In the genomic region with DNA sequence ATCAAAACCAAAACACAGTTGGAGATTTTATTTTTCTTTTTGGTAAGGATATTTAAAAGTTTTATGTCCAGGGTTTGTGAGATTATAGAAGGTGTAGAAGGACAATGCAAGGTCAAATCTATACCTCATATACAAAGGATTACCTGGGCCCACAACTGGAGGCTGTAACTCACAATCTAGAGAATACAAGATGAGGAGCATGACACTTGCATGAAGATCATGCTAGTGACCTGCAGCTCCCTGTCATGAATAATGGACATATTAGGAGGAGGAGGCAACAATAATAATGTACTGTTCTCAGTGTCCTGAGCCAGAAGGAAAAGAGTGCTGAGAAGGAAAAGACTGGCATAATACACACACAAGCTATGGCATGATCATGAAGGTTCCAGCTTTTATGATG, we compare ENCODE assay signal across 37 mouse cellular contexts. TPM values are rescaled to one million over a fixed set of nuclear protein-coding genes. Genes with fewer than 3 reads are reported as not detected.
A peak's percentile ranks its signal among the peaks of the same experiment; 100 is the strongest.
DNase-seq lines count a peak whose midpoint lies in the region; ATAC-seq lines count a peak whose summit lies in the region.
"Had no signal": no experiment of that assay in that cellular context is flagged by ENCODE, and none has a peak within 500 bp of the region (broad histone marks: within the 10 kb centered on the region; RNA-seq: fewer than 3 reads in every experiment).

No protein-coding gene starts in this region.

- no peak overlapping the region for H3K9ac ChIP-seq in hindbrain, embryonic 11.5 days (ENCODE audit: low read depth, low read length)
- H3K9ac ChIP-seq in hindbrain, embryonic 16.5 days (ENCODE audit: low read depth, low read length): no peak overlapping the region
- H3K9ac ChIP-seq in hindbrain, embryonic 13.5 days: no peak overlapping the region
- H3K9ac ChIP-seq in midbrain, embryonic 12.5 days (replicated peaks): no peak overlapping the region
- H3K9ac ChIP-seq: embryonic facial prominence, embryonic 15.5 days; liver, embryonic 12.5 days; liver, postnatal 0 days had no signal

- H3K4me2 ChIP-seq in hindbrain, embryonic 11.5 days (replicated peaks; ENCODE audit: low read depth, low read length): no peak overlapping the region
- H3K4me2 ChIP-seq in hindbrain, embryonic 16.5 days (ENCODE audit: low read length): no peak overlapping the region
- H3K4me2 ChIP-seq in hindbrain, embryonic 13.5 days: no peak overlapping the region
- no peak overlapping the region for H3K4me2 ChIP-seq in midbrain, embryonic 12.5 days (replicated peaks)
- H3K4me2 ChIP-seq: embryonic facial prominence, embryonic 15.5 days; heart, embryonic 11.5 days; liver, embryonic 12.5 days had no signal

- H3K4me1 ChIP-seq in hindbrain, embryonic 11.5 days (replicated peaks; ENCODE audit: control insufficient read depth, insufficient read depth, low read length): no peaks in the 10 kb centered on the region
- H3K4me1 ChIP-seq in hindbrain, embryonic 16.5 days (ENCODE audit: control insufficient read depth, insufficient read depth, low read depth, low read length): no peaks in the 10 kb centered on the region
- H3K4me1 ChIP-seq in hindbrain, embryonic 13.5 days (replicated peaks): peaks cover 8% of the 10 kb centered on the region; the same call in 1 of the 2 replicates
- H3K4me1 ChIP-seq in midbrain, embryonic 12.5 days: peaks cover 4% of the 10 kb centered on the region; the same call in 1 of the 2 replicates
- H3K4me1 ChIP-seq: embryonic facial prominence, embryonic 10.5 days; embryonic facial prominence, embryonic 15.5 days; liver, embryonic 12.5 days; megakaryocyte, embryonic 14.5 days had no signal

- no peak for DNase-seq in hindbrain, embryonic 11.5 days (ENCODE audit: low spot score)
- no peak for DNase-seq in kidney, postnatal 25 days
- DNase-seq in layer of hippocampus, postnatal 10 days (ENCODE audit: low spot score in 2 of 2): no peak
- no peak for DNase-seq in layer of hippocampus, postnatal 25 days (ENCODE audit: extremely low spot score in 1 of 2, low spot score in 1 of 2)
- DNase-seq: adrenal gland, postnatal 25 days; cerebellum, adult 18-20 months; gastrocnemius, adult 2 months; gastrocnemius, postnatal 36 days; heart, adult 18-20 months; heart, postnatal 36 days; kidney, adult 11 months; kidney, postnatal 14 days; layer of hippocampus, postnatal 36 days; liver, postnatal 0 days; lung, postnatal 4 days; right cerebral cortex, postnatal 4 days; thymus, adult 2 months; thymus, postnatal 4 days had no signal

- ATAC-seq in hindbrain, embryonic 11.5 days (ENCODE audit: low FRiP score): no peak
- no peak for ATAC-seq in hindbrain, embryonic 16.5 days
- no peak for ATAC-seq in hindbrain, embryonic 13.5 days (ENCODE audit: low FRiP score)
- peak; percentile 60 for ATAC-seq in midbrain, embryonic 12.5 days (ENCODE audit: low FRiP score, low read depth)
- ATAC-seq: CD4-positive, CD25-positive, alpha-beta regulatory T cell, adult 4 months; forebrain, embryonic 14.5 days; inflammation-experienced regulatory T-cells, adult 6 months; liver, embryonic 12.5 days; liver, postnatal 0 days had no signal

- H3K4me3 ChIP-seq in hindbrain, embryonic 11.5 days (ENCODE audit: low read depth, low read length): no peak overlapping the region
- no peak overlapping the region for H3K4me3 ChIP-seq in hindbrain, embryonic 16.5 days (ENCODE audit: low read length)
- no peak overlapping the region for H3K4me3 ChIP-seq in hindbrain, embryonic 13.5 days
- no peak overlapping the region for H3K4me3 ChIP-seq in midbrain, embryonic 12.5 days
- H3K4me3 ChIP-seq: embryonic facial prominence, embryonic 10.5 days; embryonic facial prominence, embryonic 15.5 days; gastrocnemius, adult 2 months; liver, embryonic 12.5 days; megakaryocyte, embryonic 14.5 days had no signal

- H3K36me3 ChIP-seq in hindbrain, embryonic 11.5 days (ENCODE audit: control insufficient read depth, insufficient read depth, low read length): no peaks in the 10 kb centered on the region
- no peaks in the 10 kb centered on the region for H3K36me3 ChIP-seq in hindbrain, embryonic 16.5 days (ENCODE audit: control insufficient read depth, insufficient read depth, low read length)
- H3K36me3 ChIP-seq in hindbrain, embryonic 13.5 days: no peaks in the 10 kb centered on the region
- H3K36me3 ChIP-seq in midbrain, embryonic 12.5 days: no peaks in the 10 kb centered on the region
- H3K36me3 ChIP-seq: embryonic facial prominence, embryonic 10.5 days; embryonic facial prominence, embryonic 15.5 days; liver, embryonic 12.5 days had no signal

- no peaks in the 10 kb centered on the region for H3K9me3 ChIP-seq in hindbrain, embryonic 11.5 days (ENCODE audit: control insufficient read depth, low read length)
- no peaks in the 10 kb centered on the region for H3K9me3 ChIP-seq in hindbrain, embryonic 16.5 days (ENCODE audit: control insufficient read depth, low read length)
- H3K9me3 ChIP-seq in hindbrain, embryonic 13.5 days: no peaks in the 10 kb centered on the region
- no peaks in the 10 kb centered on the region for H3K9me3 ChIP-seq in midbrain, embryonic 12.5 days
- H3K9me3 ChIP-seq: embryonic facial prominence, embryonic 10.5 days; embryonic facial prominence, embryonic 15.5 days; liver, embryonic 12.5 days; megakaryocyte, embryonic 14.5 days had no signal

- H3K27me3 ChIP-seq in hindbrain, embryonic 11.5 days (ENCODE audit: control insufficient read depth, insufficient read depth, low read length): no peaks in the 10 kb centered on the region
- no peaks in the 10 kb centered on the region for H3K27me3 ChIP-seq in hindbrain, embryonic 16.5 days (replicated peaks; ENCODE audit: control insufficient read depth, insufficient read depth, low read length)
- H3K27me3 ChIP-seq in hindbrain, embryonic 13.5 days: no peaks in the 10 kb centered on the region
- H3K27me3 ChIP-seq in midbrain, embryonic 12.5 days: no peaks in the 10 kb centered on the region
- H3K27me3 ChIP-seq: embryonic facial prominence, embryonic 15.5 days; liver, embryonic 12.5 days; megakaryocyte, embryonic 14.5 days had no signal

- H3K27ac ChIP-seq in hindbrain, embryonic 11.5 days (ENCODE audit: low read depth, low read length): 0 out of 2 replicates have a peak overlapping the region, but pooled peaks have one; percentile 47
- H3K27ac ChIP-seq in hindbrain, embryonic 16.5 days (ENCODE audit: low read depth, low read length): no peak overlapping the region
- peak overlapping the region; percentile 55 for H3K27ac ChIP-seq in hindbrain, embryonic 13.5 days
- peak overlapping the region; percentile 65 for H3K27ac ChIP-seq in midbrain, embryonic 12.5 days (replicated peaks)
- H3K27ac ChIP-seq: embryonic facial prominence, embryonic 10.5 days; embryonic facial prominence, embryonic 15.5 days; gastrocnemius, adult 2 months; liver, embryonic 12.5 days had no signal

RNA-seq across cellular contexts. Expression of a gene that starts 17.1 kb away (rescaled TPM):
- not detected in 2 replicates for polyA plus RNA-seq in hindbrain, embryonic 11.5 days (2014; fragmentation: Nextera tagmentation; extraction: Ambion mirVana)
- not detected in 2 replicates for polyA plus RNA-seq in hindbrain, embryonic 16.5 days (2015; fragmentation: Nextera tagmentation; extraction: Ambion mirVana)
- not detected in 2 replicates for polyA plus RNA-seq in hindbrain, embryonic 13.5 days (2015; fragmentation: Nextera tagmentation; extraction: Ambion mirVana)
- polyA plus RNA-seq in midbrain, embryonic 12.5 days (2016; fragmentation: Nextera tagmentation; extraction: Ambion mirVana): not detected in 2 replicates
- total RNA-seq in layer of hippocampus, postnatal 10 days (2021): not detected
- total RNA-seq in layer of hippocampus, postnatal 25 days (2021): not detected
- total RNA-seq: adrenal gland, adult 18-20 months; adrenal gland, postnatal 25 days; gastrocnemius, adult 2 months; gastrocnemius, postnatal 36 days; heart, adult 18-20 months; heart, postnatal 36 days; layer of hippocampus, adult 18-20 months; layer of hippocampus, postnatal 36 days; left cerebral cortex, postnatal 4 days had no signal
- polyA plus RNA-seq: CD4-positive, CD25-positive, alpha-beta regulatory T cell, adult 4 months; embryonic facial prominence, embryonic 10.5 days; embryonic facial prominence, embryonic 15.5 days; forebrain, embryonic 14.5 days; heart, embryonic 11.5 days; heart, embryonic 16.5 days; inflammation-experienced regulatory T-cells, adult 6 months; kidney, embryonic 14.5 days; limb, embryonic 14.5 days; liver, embryonic 12.5 days; liver, postnatal 0 days; lung, embryonic 16.5 days; spleen, adult 2 months had no signal
